Mouse (Mus musculus): Measurements from ENCODE around the gene Cdk5.

Gene Cdk5

DNA sequence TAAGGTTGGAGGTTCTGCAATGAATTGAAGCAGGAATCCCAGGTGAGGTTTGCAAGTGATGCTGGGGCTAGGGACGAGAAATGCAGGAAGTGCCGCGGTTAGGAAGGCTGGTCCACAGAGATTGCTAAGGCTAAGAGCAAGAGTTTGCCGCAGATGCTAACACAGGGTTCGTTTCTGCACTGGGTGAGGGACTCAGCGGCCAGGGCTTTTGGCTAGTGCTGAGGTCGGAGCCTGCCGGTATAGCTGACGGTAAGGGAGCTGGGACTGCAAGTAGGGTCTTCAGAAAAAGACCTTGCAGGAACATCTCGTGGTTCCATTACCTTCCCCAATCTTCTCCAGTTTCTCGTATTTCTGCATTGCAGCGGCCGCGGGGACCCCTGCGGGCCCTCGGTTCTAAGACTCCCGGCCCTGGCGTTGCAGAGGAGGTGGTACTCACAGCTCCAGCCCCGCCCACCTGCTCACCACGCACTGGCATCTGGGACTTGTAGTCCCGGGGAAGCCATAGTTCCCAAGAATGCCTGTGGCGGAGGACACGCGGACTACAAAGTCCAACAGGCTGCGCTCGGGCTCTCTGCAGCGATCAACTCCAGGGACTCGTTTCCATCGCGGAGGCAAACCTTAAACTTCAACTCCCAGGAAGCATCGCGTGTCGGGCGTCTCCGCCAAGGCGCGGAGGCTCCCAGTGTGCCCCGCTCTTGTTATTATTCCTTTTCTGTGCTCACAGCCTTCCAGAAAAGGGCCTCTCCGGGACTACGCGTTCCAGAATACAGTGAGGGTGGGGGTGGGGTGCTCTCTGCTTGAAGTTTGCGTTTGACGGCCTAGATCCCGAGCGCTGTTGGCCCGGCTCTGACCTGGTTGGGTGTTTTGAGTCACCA lies at the start of gene Cdk5, which contains the start of gene Slc4a2:
TSS of gene Cdk5 (minus strand) at position 402 of the 875 bp plus-strand sequence.
TSS of gene Slc4a2 (plus strand) at position 709 of the 875 bp plus-strand sequence.
- DNase-seq (ENCODE audit: extremely low spot score), result peak; percentile 97

- peak; percentile 62 for DNase-seq (ENCODE audit: extremely low spot score)
Observed at GRCm38 (mm10) chr5:24470600-24470999, 47.3 kb upstream of the Cdk5 start.

GRCm38 (mm10) chr5:24466762-24467161 lies 43.4 kb upstream of the Cdk5 start:
- DNase-seq (ENCODE audit: extremely low spot score), result no peak

DNA sequence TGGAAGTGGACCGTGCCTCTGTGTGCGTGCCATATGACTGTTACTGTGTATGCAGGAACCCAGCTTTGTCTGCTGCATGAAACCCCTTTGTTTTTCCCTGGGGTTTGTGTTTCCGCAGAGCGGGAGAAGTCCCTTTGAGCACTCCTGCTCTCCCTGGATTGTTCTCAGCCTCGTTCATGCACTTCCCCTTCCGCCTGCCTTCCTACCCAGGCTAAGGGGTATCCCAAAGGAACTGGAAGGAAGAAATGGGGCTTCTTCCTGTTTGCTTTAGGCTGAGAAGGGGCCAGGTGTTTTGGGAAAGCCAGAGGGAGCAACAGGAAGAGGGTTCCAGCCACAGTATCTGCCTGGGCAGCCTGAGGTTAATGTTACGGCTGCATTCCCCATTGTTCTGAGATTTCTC lies 32.3 kb upstream of the Cdk5 start:
- DNase-seq (ENCODE audit: extremely low spot score), result no peak

DNA sequence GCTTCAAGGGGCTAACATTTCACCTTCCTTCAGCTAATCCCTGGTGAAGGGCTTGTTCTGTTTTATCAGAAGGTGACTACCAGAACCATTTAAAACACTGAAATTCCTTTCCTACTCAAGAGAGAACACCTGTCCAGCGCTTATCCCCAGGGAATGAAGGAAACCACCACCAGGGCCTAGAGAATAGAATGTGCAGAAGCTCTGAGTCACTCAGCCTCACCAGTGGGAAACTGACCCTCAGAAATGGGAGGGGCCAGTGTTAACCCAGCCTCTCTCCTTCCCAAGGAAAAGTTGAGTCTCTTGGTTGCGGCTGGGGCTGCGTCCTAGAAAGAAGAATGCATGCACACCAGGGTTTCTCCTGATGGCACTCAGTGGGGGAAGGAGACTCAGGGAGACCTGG lies 31.7 kb upstream of the Cdk5 start:
- no peak for DNase-seq (ENCODE audit: extremely low spot score)

DNA sequence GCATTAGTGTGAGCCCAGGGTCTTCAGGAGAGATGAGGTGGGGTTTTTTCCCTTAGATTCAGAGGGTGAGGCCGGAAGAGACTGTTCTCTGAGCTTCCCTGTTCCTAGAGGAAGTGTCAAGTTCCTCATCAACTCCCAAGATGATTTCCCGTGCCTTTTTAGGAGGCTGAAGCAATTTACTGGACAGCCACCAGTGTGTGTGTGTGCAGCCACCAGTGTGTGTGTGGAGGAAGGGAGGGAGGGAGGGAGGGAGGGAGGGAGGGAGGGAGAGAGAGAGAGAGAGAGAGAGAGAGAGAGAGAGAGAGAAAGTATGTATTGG lies 30.6 kb upstream of the Cdk5 start:
- no peak for DNase-seq (ENCODE audit: extremely low spot score)

DNA sequence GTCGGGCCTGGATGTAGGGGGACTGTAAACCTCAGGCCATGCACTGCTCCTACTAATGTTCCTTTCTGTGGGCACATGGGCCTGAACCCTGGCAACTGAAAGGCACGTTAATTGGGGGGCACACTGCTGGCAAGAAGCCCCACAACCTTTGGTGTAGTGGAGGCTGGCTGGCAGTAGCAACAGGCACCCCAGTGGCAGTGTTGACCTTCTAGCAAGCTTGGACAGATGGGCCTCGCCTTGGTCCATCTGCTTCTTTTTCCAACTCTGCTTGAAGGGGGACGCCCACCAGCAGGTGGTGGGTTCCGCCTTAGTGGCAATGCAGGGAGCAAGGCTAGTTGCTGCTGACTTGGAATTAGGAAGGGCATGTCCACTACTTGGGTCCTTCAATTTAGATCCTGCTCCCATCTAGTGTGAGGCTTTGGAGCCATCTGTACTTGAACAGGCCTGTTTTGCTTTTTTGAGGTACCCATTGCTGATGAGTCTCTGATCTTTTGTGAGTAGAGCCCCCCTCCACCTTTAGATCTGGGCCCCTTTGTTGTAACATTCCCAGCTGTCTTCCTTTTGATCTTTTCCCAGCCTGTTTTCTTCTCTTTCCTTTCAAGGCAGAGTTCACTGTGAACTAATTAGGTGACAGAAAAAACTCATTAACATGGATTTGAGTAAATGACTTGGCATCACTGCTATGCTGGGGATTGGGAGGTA lies 30.1 kb upstream of the Cdk5 start:
- DNase-seq (ENCODE audit: extremely low spot score), result no peak

GRCm38 (mm10) chr5:24452691-24453233 lies 29.4 kb upstream of the Cdk5 start:
- peak; percentile 37 for DNase-seq (ENCODE audit: extremely low spot score)

DNA sequence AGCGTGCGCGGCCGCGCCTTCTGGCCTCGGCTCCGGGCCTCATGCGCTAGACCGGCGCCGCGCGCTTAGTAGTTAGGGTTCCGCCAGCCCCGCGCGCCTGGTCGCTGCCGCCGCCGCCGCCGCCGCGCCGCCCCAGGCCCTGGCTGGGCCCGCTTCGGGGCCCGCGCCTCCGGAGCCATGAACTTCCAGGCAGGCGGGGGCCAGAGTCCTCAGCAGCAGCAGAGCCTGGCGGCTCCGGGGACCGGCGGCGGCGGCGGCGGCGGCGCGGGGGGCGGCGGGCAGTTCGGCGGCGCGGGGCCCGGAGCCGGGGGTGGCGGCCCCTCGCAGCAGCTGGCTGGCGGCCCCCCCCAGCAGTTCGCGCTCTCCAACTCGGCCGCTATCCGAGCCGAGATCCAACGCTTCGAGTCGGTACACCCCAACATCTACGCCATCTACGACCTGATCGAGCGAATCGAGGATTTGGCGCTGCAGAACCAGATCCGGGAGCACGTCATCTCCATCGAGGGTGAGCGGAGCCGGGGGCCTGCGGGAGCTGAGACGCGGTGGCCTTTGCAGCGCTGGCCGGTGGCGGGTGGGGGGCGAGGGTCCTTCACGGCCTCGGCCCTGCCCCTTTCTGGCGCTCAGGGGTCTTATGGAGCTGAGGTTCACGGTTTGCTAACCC lies 28.8 kb upstream of the Cdk5 start, which contains the start of gene Agap3:
TSS of gene Agap3 (plus strand) at position 148 of the 661 bp plus-strand sequence.
- DNase-seq (ENCODE audit: extremely low spot score), result peak; percentile 49

DNA sequence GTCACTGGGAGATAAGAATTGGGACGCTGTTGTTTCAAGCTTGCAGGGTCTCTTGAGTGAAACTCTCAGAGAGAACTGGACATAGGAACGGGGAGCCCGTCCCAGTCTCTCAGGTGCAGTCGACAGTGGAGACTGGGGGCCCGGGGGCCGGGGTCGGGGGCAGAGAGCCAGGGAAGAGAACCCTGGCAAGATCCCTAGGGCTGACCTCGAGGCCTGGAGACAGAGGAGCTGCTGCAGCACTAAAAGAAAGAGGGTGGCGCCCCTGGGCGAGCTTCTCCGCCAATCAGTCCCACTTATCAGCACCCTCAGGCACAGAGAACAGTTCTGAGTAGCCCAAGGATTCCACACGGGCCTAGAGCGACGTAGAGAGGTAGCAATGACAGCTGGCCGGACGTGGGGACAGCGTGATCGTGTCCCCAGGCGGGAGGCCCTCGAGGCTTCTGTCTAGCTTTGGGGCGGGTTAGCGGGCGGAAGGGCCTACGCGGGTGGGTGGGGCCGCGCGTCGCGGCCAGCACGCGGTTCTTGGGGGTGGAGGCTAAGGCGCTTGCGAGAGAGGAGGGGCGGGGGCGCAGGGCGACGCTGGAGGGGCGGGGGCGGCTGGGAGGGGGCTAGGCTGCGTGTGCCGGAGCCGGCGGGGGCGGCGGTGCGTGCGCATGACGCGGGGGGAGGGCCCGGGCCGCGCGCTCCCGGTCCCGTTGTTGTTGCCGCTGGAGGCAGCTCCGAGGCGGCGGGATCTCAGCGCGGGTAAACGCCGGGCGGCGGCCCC lies 28.1 kb upstream of the Cdk5 start:
- DNase-seq (ENCODE audit: extremely low spot score), result peak; percentile 90

DNA sequence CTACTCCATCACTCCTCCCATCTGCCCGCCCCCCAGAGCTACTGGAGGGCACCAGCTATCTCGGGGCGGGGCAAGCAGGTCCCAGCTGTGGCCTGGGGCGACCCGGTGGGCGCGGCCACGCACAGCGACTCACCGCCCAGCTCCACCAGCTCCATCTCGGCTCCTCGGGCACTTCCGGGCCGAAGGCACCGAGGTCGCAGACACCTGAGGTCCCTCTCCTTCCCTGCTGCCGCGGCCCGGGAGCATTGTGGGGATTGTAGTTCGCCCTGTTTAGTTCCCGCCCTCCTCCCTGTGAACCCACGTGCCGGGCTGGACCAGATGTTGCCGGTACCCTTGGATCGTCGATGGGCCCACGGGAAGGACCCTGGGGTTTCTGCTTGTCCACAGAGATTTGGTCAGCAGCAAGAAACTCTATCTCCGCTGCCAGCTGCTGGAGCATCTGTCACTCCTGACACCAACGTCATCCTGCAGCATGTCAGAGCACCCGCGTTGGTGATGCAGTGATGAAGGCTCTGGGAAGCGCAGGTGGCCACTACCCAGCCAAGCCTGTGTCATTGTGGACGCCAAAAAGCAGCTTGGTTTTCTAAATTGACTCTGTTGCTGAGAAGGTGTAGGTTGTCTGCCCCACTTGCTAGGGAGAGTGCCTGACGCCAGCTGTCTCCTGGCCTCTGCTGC lies 24.4 kb upstream of the Cdk5 start, which contains the start of gene Tmub1:
TSS of gene Tmub1 (minus strand) at position 231 of the 675 bp plus-strand sequence.
- peak; percentile 84 for DNase-seq (ENCODE audit: extremely low spot score)

- no peak for DNase-seq (ENCODE audit: extremely low spot score)
Observed at GRCm38 (mm10) chr5:24446630-24447029, 23.3 kb upstream of the Cdk5 start.

- DNase-seq (ENCODE audit: extremely low spot score), result no peak
Observed at GRCm38 (mm10) chr5:24445428-24446080, 22.2 kb upstream of the Cdk5 start.

- peak; percentile 91 for DNase-seq (ENCODE audit: extremely low spot score)
Observed at GRCm38 (mm10) chr5:24444746-24445427, 21.6 kb upstream of the Cdk5 start, which contains the start of gene Fastk. Fastk (minus strand) TSS chr5:24445287.

- no peak for DNase-seq (ENCODE audit: extremely low spot score)
Observed at GRCm38 (mm10) chr5:24443927-24444326, 20.6 kb upstream of the Cdk5 start.

DNA sequence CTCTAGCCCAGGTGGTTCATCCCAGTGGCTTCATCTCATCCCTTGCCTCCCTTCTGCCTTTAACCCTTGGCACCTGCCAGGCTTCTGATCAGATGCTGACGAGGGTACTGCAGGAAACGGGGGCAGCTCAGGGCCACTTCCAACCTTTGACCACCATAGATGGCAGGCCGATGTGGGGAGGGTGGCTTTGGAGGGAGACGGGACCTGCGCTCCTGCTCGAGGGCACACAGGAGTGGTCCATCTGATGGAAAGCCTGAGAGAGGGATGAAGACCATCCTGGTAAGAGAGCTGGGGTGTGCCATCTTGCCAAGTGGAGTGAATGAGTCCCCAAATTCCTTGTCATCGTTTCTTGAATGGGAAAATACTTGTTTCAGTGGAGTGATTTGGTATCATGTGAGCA lies 19.9 kb upstream of the Cdk5 start:
- DNase-seq (ENCODE audit: extremely low spot score), result no peak

DNA sequence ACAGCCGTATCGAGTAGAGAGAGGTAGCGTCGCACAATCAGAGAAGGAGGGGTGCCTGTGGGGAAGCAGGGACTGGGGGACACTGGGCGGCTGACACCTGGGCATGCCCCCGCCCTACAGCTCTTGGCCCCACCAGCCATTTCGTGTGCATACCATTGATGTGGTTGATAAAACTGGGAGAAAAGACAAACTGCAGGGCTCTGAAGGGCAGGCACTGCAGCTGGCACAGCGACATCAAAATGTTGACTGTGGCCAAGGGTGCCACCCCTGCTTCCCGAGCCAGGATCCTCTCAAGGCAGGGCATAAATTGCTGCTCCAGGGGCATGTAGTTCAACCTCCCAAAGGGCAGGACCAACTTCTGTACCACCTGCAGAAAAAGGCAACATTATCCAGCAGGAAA lies 18.7 kb upstream of the Cdk5 start:
- DNase-seq (ENCODE audit: extremely low spot score), result no peak

GRCm38 (mm10) chr5:24441187-24441586 lies 17.9 kb upstream of the Cdk5 start:
- DNase-seq (ENCODE audit: extremely low spot score), result no peak

- no peak for DNase-seq (ENCODE audit: extremely low spot score)
Observed at GRCm38 (mm10) chr5:24433993-24434392, 10.7 kb upstream of the Cdk5 start.

DNA sequence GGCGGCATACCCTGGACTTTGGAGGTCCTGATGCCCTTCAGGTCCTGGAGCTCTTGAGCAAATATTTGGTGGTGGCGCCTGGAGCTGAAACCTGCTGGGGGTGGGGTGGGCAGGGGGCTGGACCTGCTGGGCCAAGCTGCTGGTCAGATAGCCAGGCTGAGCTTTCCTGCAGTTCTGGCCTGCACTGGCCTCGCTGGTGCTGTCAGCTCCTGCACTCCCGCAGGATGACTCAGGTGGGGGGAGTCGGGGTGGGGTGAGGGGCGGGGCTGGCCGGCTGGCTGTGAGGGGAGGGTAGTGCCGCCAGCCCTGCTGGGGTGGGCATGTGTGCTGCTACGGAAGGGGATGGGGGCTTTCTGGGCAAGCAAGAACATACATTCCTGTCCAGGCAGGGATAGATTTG lies 5.3 kb upstream of the Cdk5 start:
- no peak for DNase-seq (ENCODE audit: extremely low spot score)
